Mouse (Mus musculus) ES-E14 (cell line): ENCODE data around the gene Hrh1.

Source experiments
- HCFC1 ChIP-seq: IDR thresholded peaks from 2 replicates; pipeline ENCODE4 v1.6.1; 2012; ENCODE audit warnings: low read length, inconsistent platforms, borderline replicate concordance; ENCODE audit not compliant: insufficient read depth
- MAFK ChIP-seq: IDR thresholded peaks from 2 replicates; pipeline ENCODE4 v1.6.1; 2014; ENCODE audit warnings: mild to moderate bottlenecking, low read depth, low read length, inconsistent platforms; ENCODE audit not compliant: insufficient read depth

DNA sequence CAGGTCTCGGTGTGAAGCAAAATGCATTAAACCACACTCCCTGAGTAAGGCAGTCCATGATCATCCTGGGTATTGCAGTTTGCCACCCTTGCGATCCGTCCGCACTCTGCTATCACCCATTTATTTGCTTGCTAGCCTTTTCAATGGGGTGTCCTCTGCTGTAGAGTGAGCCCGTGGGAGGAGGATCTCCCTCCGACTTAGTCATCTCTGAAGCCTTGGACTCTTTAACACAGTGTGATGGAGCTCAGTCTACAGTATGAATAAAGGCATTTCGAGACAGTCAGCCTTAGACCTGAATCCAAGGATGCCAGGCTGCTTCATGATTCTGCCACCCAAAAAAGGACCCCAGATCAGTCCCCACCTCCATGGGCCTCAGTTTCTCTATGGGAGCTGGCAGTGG lies 25.0 kb upstream of the Hrh1 start:
- TF ChIP-seq HCFC1 = no peak
- no peak for TF ChIP-seq MAFK
